Mouse (Mus musculus) intestine, embryonic 14.5 days (tissue): ENCODE data around the gene Cnih3. TPM values are rescaled to one million over a fixed set of nuclear protein-coding genes. Genes with fewer than 3 reads are reported as not detected.

ENCODE experiments used
- ATAC-seq: fragments of 200-750 bp; cut with Nextera tagmentation; replicated peaks from 2 replicates; pipeline ENCODE4 v1.8.0; 2017; ENCODE audit warnings: low read depth, moderate number of reproducible peaks, moderate TSS enrichment, moderate library complexity; ENCODE audit not compliant: low FRiP score, low TSS enrichment
- DNase-seq: peaks from one replicate; pipeline ENCODE4 v3.0.0-alpha.2; 2018; ENCODE audit warnings: low spot score
- H3K27ac ChIP-seq: fragments of 300-500 bp; sonication (generic); 2 replicates; pipeline ENCODE4 v1.5.1; 2014; ENCODE audit warnings: low read depth, mild to moderate bottlenecking, control low read depth
- H3K27me3 ChIP-seq: fragments of 300-500 bp; sonication (generic); replicated peaks from 2 replicates; pipeline ENCODE4 v1.6.1; 2014; ENCODE audit warnings: low read length, control low read depth; ENCODE audit not compliant: control insufficient read depth, insufficient read depth
- H3K36me3 ChIP-seq: fragments of 300-500 bp; sonication (generic); 2 replicates; pipeline ENCODE4 v1.6.1; 2014; ENCODE audit warnings: low read length, control low read depth; ENCODE audit not compliant: control insufficient read depth, insufficient read depth
- H3K4me1 ChIP-seq: fragments of 300-500 bp; sonication (generic); replicated peaks from 2 replicates; pipeline ENCODE4 v1.6.1; 2014; ENCODE audit warnings: low read length, control low read depth, mixed read lengths; ENCODE audit not compliant: control insufficient read depth, insufficient read depth
- H3K4me2 ChIP-seq: fragments of 300-500 bp; sonication (generic); 2 replicates; pipeline ENCODE4 v1.6.1; 2014; ENCODE audit warnings: low read length
- H3K4me3 ChIP-seq: fragments of 300-500 bp; sonication (generic); 2 replicates; pipeline ENCODE4 v1.5.1; 2014; ENCODE audit warnings: low read depth, low read length, control low read depth, mixed read lengths
- H3K9ac ChIP-seq: fragments of 300-500 bp; sonication (generic); 2 replicates; pipeline ENCODE4 v1.6.1; 2014; ENCODE audit warnings: mild to moderate bottlenecking, low read length
- H3K9me3 ChIP-seq: fragments of 300-500 bp; sonication (generic); 2 replicates; pipeline ENCODE4 v1.6.1; 2016; ENCODE audit warnings: low read length, control low read depth; ENCODE audit not compliant: control insufficient read depth
- WGBS: fragments of 180-500 bp; shearing (Covaris S2); extraction: QIAGEN DNeasy Blood & Tissue Kit; methylation state at CpG from one replicate; pipeline ENCODE4 v1.1.7; 2014; 5-methylcytosine and 5-hydroxymethylcytosine counted together
- polyA plus RNA-seq: library from polyadenylated mRNA; unstranded; fragments of >200 nt; fragmentation: Nextera tagmentation; extraction: Ambion mirVana; gene quantifications from 2 replicates; pipeline ENCODE4 v1.2.1, GENCODE M21; 2014

Gene Cnih3
- polyA plus RNA-seq, 1 experiment from 2014 or later: 0.41 TPM

GRCm38 (mm10) chr1:181399179-181399578, 46.8 kb downstream of the Cnih3 start:
- Histone ChIP-seq H3K9me3 (no peaks in the 10 kb centered on the region), H3K4me2 (no peak overlapping the region), H3K4me3 (no peak overlapping the region), H3K27ac (no peak overlapping the region), H3K9ac (no peak overlapping the region), H3K36me3 (no peaks in the 10 kb centered on the region), H3K27me3 (no peaks in the 10 kb centered on the region), H3K4me1 (no peaks in the 10 kb centered on the region)
- WGBS: 85% methylated on average over 3 of the region's 3 CpGs
- ATAC-seq (no peak), DNase-seq (no peak)

- Histone ChIP-seq H3K36me3 (no peaks in the 10 kb centered on the region), H3K4me1 (no peaks in the 10 kb centered on the region), H3K4me2 (no peak overlapping the region), H3K9ac (no peak overlapping the region), H3K4me3 (no peak overlapping the region), H3K27me3 (no peaks in the 10 kb centered on the region), H3K27ac (no peak overlapping the region), H3K9me3 (no peaks in the 10 kb centered on the region)
- 73% methylated on average over 7 of the region's 7 CpGs for WGBS
- ATAC-seq (no peak), DNase-seq (no peak)
These were observed 50.6 kb downstream of the Cnih3 start for GRCm38 (mm10) chr1:181403056-181403455.

GRCm38 (mm10) chr1:181407281-181407680, 54.9 kb downstream of the Cnih3 start:
- Histone ChIP-seq H3K9ac (no peak overlapping the region), H3K27me3 (no peaks in the 10 kb centered on the region), H3K4me1 (no peaks in the 10 kb centered on the region), H3K4me2 (no peak overlapping the region), H3K36me3 (no peaks in the 10 kb centered on the region), H3K4me3 (no peak overlapping the region), H3K27ac (no peak overlapping the region), H3K9me3 (no peaks in the 10 kb centered on the region)
- WGBS: 78% methylated on average over 11 of the region's 11 CpGs
- no peak for DNase-seq
- no peak for ATAC-seq

GRCm38 (mm10) chr1:181408086-181408975, 55.9 kb downstream of the Cnih3 start:
- Histone ChIP-seq H3K27me3 (no peaks in the 10 kb centered on the region), H3K9ac (no peak overlapping the region), H3K9me3 (no peaks in the 10 kb centered on the region), H3K36me3 (no peaks in the 10 kb centered on the region), H3K4me3 (no peak overlapping the region), H3K4me1 (no peaks in the 10 kb centered on the region), H3K27ac (no peak overlapping the region), H3K4me2 (no peak overlapping the region)
- WGBS: 65% methylated on average over 18 of the region's 18 CpGs
- ATAC-seq: no peak
- DNase-seq: no peak

- H3K27me3 ChIP-seq: no peaks in the 10 kb centered on the region
- no peaks in the 10 kb centered on the region for H3K36me3 ChIP-seq
- no peak for DNase-seq
- no peak overlapping the region for H3K27ac ChIP-seq
- H3K4me3 ChIP-seq: no peak overlapping the region
- no peak overlapping the region for H3K4me2 ChIP-seq
- no peak for ATAC-seq
- no peaks in the 10 kb centered on the region for H3K9me3 ChIP-seq
- WGBS: 79% methylated on average over 9 of the region's 9 CpGs
- H3K4me1 ChIP-seq: no peaks in the 10 kb centered on the region
- no peak overlapping the region for H3K9ac ChIP-seq
These were observed 57.3 kb downstream of the Cnih3 start for GRCm38 (mm10) chr1:181409693-181410092.

DNA sequence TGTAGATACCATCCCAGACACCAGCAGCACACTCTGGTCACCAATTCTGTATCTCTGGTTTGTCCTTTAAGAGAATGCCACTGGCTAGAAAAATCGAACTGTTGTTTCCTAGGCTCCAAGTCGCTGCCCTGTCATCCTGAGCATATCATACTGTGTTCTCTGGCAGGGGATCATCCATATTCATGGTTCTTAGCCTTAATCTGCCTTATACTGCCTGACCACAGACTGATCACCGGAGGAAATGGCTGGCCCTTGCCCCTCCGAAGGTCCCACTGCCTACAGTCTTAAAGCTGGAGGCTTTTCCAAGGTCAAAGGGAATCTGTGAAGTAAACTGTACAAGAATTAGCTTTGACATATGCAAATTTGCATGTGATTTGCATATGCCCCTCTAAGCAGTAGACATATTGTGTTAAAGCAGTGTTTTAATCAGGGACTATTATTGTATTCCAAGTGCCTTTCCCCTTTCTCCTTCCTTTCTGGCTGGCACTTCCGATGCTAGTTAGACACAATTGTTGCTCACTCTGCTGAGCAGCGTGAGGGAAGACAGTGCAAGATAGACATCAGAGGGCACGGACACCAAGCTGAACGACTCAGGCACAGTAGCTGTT, 58.3 kb downstream of the Cnih3 start:
- no peaks in the 10 kb centered on the region for H3K36me3 ChIP-seq
- no peaks in the 10 kb centered on the region for H3K27me3 ChIP-seq
- no peaks in the 10 kb centered on the region for H3K9me3 ChIP-seq
- 77% methylated on average over 8 of the region's 8 CpGs for WGBS
- no peak overlapping the region for H3K9ac ChIP-seq
- ATAC-seq (no peak), DNase-seq (no peak)
- H3K27ac ChIP-seq: no peak overlapping the region
- no peak overlapping the region for H3K4me3 ChIP-seq
- no peaks in the 10 kb centered on the region for H3K4me1 ChIP-seq
- H3K4me2 ChIP-seq: no peak overlapping the region

DNA sequence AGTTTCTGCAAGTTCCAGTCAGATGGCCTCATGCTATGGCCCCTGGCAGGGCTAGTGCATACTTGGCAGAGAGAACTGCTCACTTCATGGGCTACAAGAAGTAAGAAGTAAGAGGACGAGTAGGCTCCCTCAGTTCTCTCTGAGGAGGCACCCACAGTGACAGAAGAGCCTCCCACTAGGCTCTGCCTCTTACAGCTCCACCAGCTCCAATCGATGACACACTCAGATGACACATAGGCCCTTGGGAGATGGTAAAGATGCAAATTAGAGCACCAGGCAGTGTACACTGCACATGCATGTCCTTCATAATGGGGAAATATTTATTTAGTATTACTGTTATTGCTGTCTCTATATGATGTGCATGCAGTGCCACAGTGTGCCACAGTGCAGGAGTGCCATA, 62.6 kb downstream of the Cnih3 start:
- DNase-seq: no peak
- H3K9me3 ChIP-seq: no peaks in the 10 kb centered on the region
- no peak overlapping the region for H3K4me2 ChIP-seq
- no peaks in the 10 kb centered on the region for H3K27me3 ChIP-seq
- WGBS: 84% methylated on average over 2 of the region's 2 CpGs
- no peaks in the 10 kb centered on the region for H3K36me3 ChIP-seq
- no peak overlapping the region for H3K27ac ChIP-seq
- no peaks in the 10 kb centered on the region for H3K4me1 ChIP-seq
- no peak overlapping the region for H3K4me3 ChIP-seq
- no peak for ATAC-seq
- no peak overlapping the region for H3K9ac ChIP-seq

GRCm38 (mm10) chr1:181416841-181417240, 64.4 kb downstream of the Cnih3 start:
- Histone ChIP-seq H3K4me2 (no peak overlapping the region), H3K9ac (no peak overlapping the region), H3K27me3 (no peaks in the 10 kb centered on the region), H3K27ac (no peak overlapping the region), H3K4me1 (no peaks in the 10 kb centered on the region), H3K9me3 (no peaks in the 10 kb centered on the region), H3K4me3 (no peak overlapping the region), H3K36me3 (no peaks in the 10 kb centered on the region)
- 57% methylated on average over 9 of the region's 9 CpGs for WGBS
- ATAC-seq (no peak), DNase-seq (no peak)
